Mouse (Mus musculus) hindbrain, embryonic 14.5 days (tissue): Measurements from ENCODE around the gene Fam155a. TPM values are rescaled to one million over a fixed set of nuclear protein-coding genes. Genes with fewer than 3 reads are reported as not detected.
A peak's percentile ranks its signal among the peaks of the same experiment; 100 is the strongest.

Source experiments
- ATAC-seq: fragments of 200-750 bp; cut with Nextera tagmentation; 2 replicates; pipeline ENCODE4 v1.8.0; 2017; ENCODE audit warnings: moderate number of reproducible peaks, mild to moderate bottlenecking, moderate TSS enrichment, moderate library complexity; ENCODE audit not compliant: low FRiP score
- DNase-seq: peaks from one replicate; pipeline ENCODE4 v3.0.0-alpha.2; 2015; ENCODE audit warnings: low spot score
- H3K27ac ChIP-seq: fragments of 300-500 bp; sonication (generic); 2 replicates; pipeline ENCODE4 v1.5.1; 2014; ENCODE audit warnings: mild to moderate bottlenecking, moderate library complexity
- H3K27me3 ChIP-seq: fragments of 300-500 bp; sonication (generic); 2 replicates; pipeline ENCODE4 v1.6.1; 2014; ENCODE audit warnings: mild to moderate bottlenecking, low read length, mixed read lengths; ENCODE audit not compliant: control insufficient read depth, insufficient read depth
- H3K36me3 ChIP-seq: fragments of 300-500 bp; sonication (generic); replicated peaks from 2 replicates; pipeline ENCODE4 v1.6.1; 2014; ENCODE audit not compliant: control insufficient read depth, insufficient read depth
- H3K4me1 ChIP-seq: fragments of 300-500 bp; sonication (generic); replicated peaks from 2 replicates; pipeline ENCODE4 v1.6.1; 2014; ENCODE audit warnings: antibody characterized with exemption, low read length, mixed read lengths; ENCODE audit not compliant: control insufficient read depth, insufficient read depth
- H3K4me2 ChIP-seq: fragments of 300-500 bp; sonication (generic); replicated peaks from 2 replicates; pipeline ENCODE4 v1.6.1; 2014; ENCODE audit warnings: mild to moderate bottlenecking, moderate library complexity
- H3K4me3 ChIP-seq: fragments of 300-500 bp; sonication (generic); replicated peaks from 2 replicates; pipeline ENCODE4 v1.5.1; 2014; ENCODE audit warnings: mild to moderate bottlenecking, low read length
- H3K9ac ChIP-seq: fragments of 300-500 bp; sonication (generic); 2 replicates; pipeline ENCODE4 v1.6.1; 2014
- H3K9me3 ChIP-seq: fragments of 300-500 bp; sonication (generic); 2 replicates; pipeline ENCODE4 v1.6.1; 2016; ENCODE audit warnings: low read length; ENCODE audit not compliant: control insufficient read depth
- WGBS: fragments of 180-500 bp; shearing (Covaris S2); extraction: QIAGEN DNeasy Blood & Tissue Kit; methylation state at CpG from one replicate; pipeline ENCODE4 v1.1.7; 2014; 5-methylcytosine and 5-hydroxymethylcytosine counted together
- polyA plus RNA-seq: library from polyadenylated mRNA; unstranded; fragments of >200 nt; fragmentation: Nextera tagmentation; extraction: Ambion mirVana; gene quantifications from 2 replicates; pipeline ENCODE4 v1.2.1, GENCODE M21; 2014

Gene Fam155a
- polyA plus RNA-seq, 1 experiment from 2014 or later: 28.7 TPM

DNA sequence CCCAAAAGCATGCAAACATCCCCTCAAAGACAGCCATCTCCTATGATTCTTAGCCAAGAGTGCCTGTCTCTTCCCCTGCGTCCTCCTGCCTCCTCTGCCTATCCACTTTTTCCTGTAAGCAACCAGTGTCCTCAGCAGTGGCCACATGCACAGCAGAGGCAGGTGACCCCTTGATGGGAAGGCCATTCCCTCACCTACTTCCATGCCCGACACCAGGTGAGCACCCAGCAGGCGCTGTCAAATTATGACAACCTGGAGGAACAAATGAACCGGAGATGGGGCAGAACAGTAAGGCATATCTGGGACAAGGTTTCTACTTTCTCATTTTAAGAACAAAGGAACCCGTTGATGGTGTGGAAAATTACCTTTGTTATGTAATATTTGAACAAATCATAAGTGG is 515.6 kb downstream of the Fam155a start:
- H3K4me1 ChIP-seq: no peaks in the 10 kb centered on the region
- DNase-seq: no peak
- no peak overlapping the region for H3K4me2 ChIP-seq
- WGBS: 88% methylated on average over 5 of the region's 5 CpGs
- no peaks in the 10 kb centered on the region for H3K27me3 ChIP-seq
- no peaks in the 10 kb centered on the region for H3K36me3 ChIP-seq
- H3K27ac ChIP-seq: no peak overlapping the region
- no peak overlapping the region for H3K4me3 ChIP-seq
- ATAC-seq: no peak
- no peak overlapping the region for H3K9ac ChIP-seq
- no peaks in the 10 kb centered on the region for H3K9me3 ChIP-seq

- H3K4me3 ChIP-seq: no peak overlapping the region
- H3K27ac ChIP-seq: no peak overlapping the region
- H3K9ac ChIP-seq: no peak overlapping the region
- ATAC-seq (no peak), DNase-seq (no peak)
- H3K36me3 ChIP-seq: no peaks in the 10 kb centered on the region
- no peak overlapping the region for H3K4me2 ChIP-seq
- WGBS: 69% methylated on average over 4 of the region's 4 CpGs
- peaks cover 6% of the 10 kb centered on the region for H3K4me1 ChIP-seq
- no peaks in the 10 kb centered on the region for H3K9me3 ChIP-seq
- no peaks in the 10 kb centered on the region for H3K27me3 ChIP-seq
Measured at GRCm38 (mm10) chr8:9252991-9253390, 518.0 kb downstream of the Fam155a start.

- DNase-seq (no peak), ATAC-seq (no peak)
- Histone ChIP-seq H3K4me3 (no peak overlapping the region), H3K27ac (0 out of 2 replicates have a peak overlapping the region, but pooled peaks have one; percentile 21), H3K36me3 (no peaks in the 10 kb centered on the region), H3K4me2 (no peak overlapping the region), H3K9me3 (no peaks in the 10 kb centered on the region), H3K9ac (no peak overlapping the region), H3K27me3 (no peaks in the 10 kb centered on the region), H3K4me1 (peaks cover 14% of the 10 kb centered on the region)
- WGBS: 61% methylated on average over 17 of the region's 17 CpGs
Measured at GRCm38 (mm10) chr8:9248109-9248821, 522.7 kb downstream of the Fam155a start.

GRCm38 (mm10) chr8:9245994-9246393 is 525.0 kb downstream of the Fam155a start:
- H3K36me3 ChIP-seq: no peaks in the 10 kb centered on the region

GRCm38 (mm10) chr8:9240996-9241395 is 530.0 kb downstream of the Fam155a start:
- H3K27ac ChIP-seq: 0 out of 2 replicates have a peak overlapping the region, but pooled peaks have one; percentile 20
- no peak overlapping the region; the same call in 1 of the 2 replicates for H3K9ac ChIP-seq
- 15% methylated on average over 5 of the region's 5 CpGs for WGBS
- H3K9me3 ChIP-seq: no peaks in the 10 kb centered on the region
- no peak overlapping the region for H3K4me2 ChIP-seq
- ATAC-seq (no peak), DNase-seq (no peak)
- H3K36me3 ChIP-seq: no peaks in the 10 kb centered on the region
- H3K4me3 ChIP-seq: no peak overlapping the region
- H3K27me3 ChIP-seq: no peaks in the 10 kb centered on the region
- peaks cover 24% of the 10 kb centered on the region for H3K4me1 ChIP-seq

More at GRCm38 (mm10) chr8:9245994-9246393, 525.0 kb downstream of the Fam155a start:
- H3K27me3 ChIP-seq: no peaks in the 10 kb centered on the region
- DNase-seq (no peak), ATAC-seq (no peak)
- no peak overlapping the region for H3K4me3 ChIP-seq
- peaks cover 21% of the 10 kb centered on the region for H3K4me1 ChIP-seq
- no peak overlapping the region for H3K9ac ChIP-seq
- H3K9me3 ChIP-seq: no peaks in the 10 kb centered on the region
- WGBS: 61% methylated on average over 5 of the region's 5 CpGs
- H3K4me2 ChIP-seq: no peak overlapping the region
- H3K27ac ChIP-seq: no peak overlapping the region

GRCm38 (mm10) chr8:9239741-9240140 is 531.2 kb downstream of the Fam155a start:
- WGBS: 54% methylated on average over 11 of the region's 11 CpGs
- Histone ChIP-seq H3K27me3 (no peaks in the 10 kb centered on the region), H3K9me3 (no peaks in the 10 kb centered on the region), H3K4me1 (peaks cover 24% of the 10 kb centered on the region), H3K9ac (no peak overlapping the region), H3K4me3 (no peak overlapping the region), H3K27ac (peak overlapping the region; percentile 27; the same call in 1 of the 2 replicates), H3K36me3 (no peaks in the 10 kb centered on the region), H3K4me2 (no peak overlapping the region)
- ATAC-seq: no peak
- no peak for DNase-seq

DNA sequence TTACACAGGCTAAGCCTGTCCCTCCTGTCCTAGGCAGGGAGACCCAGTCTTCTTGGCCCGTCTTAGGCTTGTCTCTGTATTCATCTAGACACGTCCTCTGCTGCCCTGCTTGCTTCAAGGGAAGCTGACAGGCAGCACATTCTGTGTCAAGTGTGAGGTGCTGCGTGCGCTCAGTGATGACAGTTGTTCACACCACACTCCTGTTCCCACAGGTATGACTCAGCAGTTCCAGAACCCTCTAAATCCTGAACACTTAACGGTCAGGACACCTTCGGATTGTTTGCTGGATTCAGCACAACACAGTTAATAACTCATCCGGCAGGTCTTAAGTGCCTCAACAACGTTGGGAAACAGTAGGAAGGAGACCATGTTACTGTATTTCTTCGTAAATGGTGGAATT is 532.0 kb downstream of the Fam155a start:
- no peak for DNase-seq
- H3K4me2 ChIP-seq: no peak overlapping the region
- peaks cover 21% of the 10 kb centered on the region for H3K4me1 ChIP-seq
- no peaks in the 10 kb centered on the region for H3K27me3 ChIP-seq
- H3K4me3 ChIP-seq: no peak overlapping the region
- H3K9me3 ChIP-seq: no peaks in the 10 kb centered on the region
- ATAC-seq: no peak
- 82% methylated on average over 9 of the region's 9 CpGs for WGBS
- H3K27ac ChIP-seq: no peak overlapping the region
- no peak overlapping the region for H3K9ac ChIP-seq
- no peaks in the 10 kb centered on the region for H3K36me3 ChIP-seq

GRCm38 (mm10) chr8:9233326-9233919 is 537.5 kb downstream of the Fam155a start:
- no peaks in the 10 kb centered on the region for H3K4me1 ChIP-seq
- no peak overlapping the region for H3K9ac ChIP-seq
- H3K4me2 ChIP-seq: peak overlapping the region; percentile 11; the same call in 1 of the 2 replicates
- WGBS: 5% methylated on average over 12 of the region's 12 CpGs
- no peaks in the 10 kb centered on the region for H3K27me3 ChIP-seq
- no peaks in the 10 kb centered on the region for H3K36me3 ChIP-seq
- peak; percentile 98 for DNase-seq
- peak; percentile 88 for ATAC-seq
- H3K9me3 ChIP-seq: no peaks in the 10 kb centered on the region
- H3K4me3 ChIP-seq: no peak overlapping the region
- no peak overlapping the region for H3K27ac ChIP-seq

- Histone ChIP-seq H3K27ac (peak overlapping the region; percentile 51), H3K9me3 (no peaks in the 10 kb centered on the region), H3K27me3 (no peaks in the 10 kb centered on the region), H3K4me2 (peak overlapping the region; percentile 25), H3K4me3 (no peak overlapping the region), H3K9ac (no peak overlapping the region), H3K4me1 (0 out of 2 replicates have a peak, but pooled peaks cover 5% of the 10 kb centered on the region), H3K36me3 (no peaks in the 10 kb centered on the region)
- ATAC-seq (peak; percentile 86), DNase-seq (peak; percentile 80)
- WGBS: 33% methylated on average over 19 of the region's 19 CpGs
Measured at GRCm38 (mm10) chr8:9227779-9228464, 543.0 kb downstream of the Fam155a start.
